Mouse (Mus musculus) midbrain, embryonic 13.5 days (tissue): ENCODE results near the gene Cpt2. TPM values are rescaled to one million over a fixed set of nuclear protein-coding genes. Genes with fewer than 3 reads are reported as not detected.
A peak's percentile ranks its signal among the peaks of the same experiment; 100 is the strongest.

ENCODE experiments used
- ATAC-seq: fragments of 200-750 bp; cut with Nextera tagmentation; 2 replicates; pipeline ENCODE4 v1.8.0; 2017; ENCODE audit warnings: mild to moderate bottlenecking, moderate TSS enrichment, moderate library complexity
- H3K27ac ChIP-seq: fragments of 300-500 bp; sonication (generic); 2 replicates; pipeline ENCODE4 v1.5.1; 2015; ENCODE audit warnings: inconsistent platforms, mild to moderate bottlenecking, moderate library complexity
- H3K27me3 ChIP-seq: fragments of 300-500 bp; sonication (generic); 2 replicates; pipeline ENCODE4 v1.6.1; 2015; ENCODE audit warnings: mild to moderate bottlenecking, inconsistent platforms
- H3K36me3 ChIP-seq: fragments of 300-500 bp; sonication (generic); 2 replicates; pipeline ENCODE4 v1.6.1; 2015; ENCODE audit warnings: mild to moderate bottlenecking, inconsistent platforms
- H3K4me1 ChIP-seq: fragments of 300-500 bp; sonication (generic); replicated peaks from 2 replicates; pipeline ENCODE4 v1.6.1; 2015; ENCODE audit warnings: inconsistent platforms
- H3K4me2 ChIP-seq: fragments of 300-500 bp; sonication (generic); replicated peaks from 2 replicates; pipeline ENCODE4 v1.6.1; 2015; ENCODE audit warnings: moderate library complexity, mild to moderate bottlenecking, inconsistent platforms
- H3K4me3 ChIP-seq: fragments of 300-500 bp; sonication (generic); replicated peaks from 2 replicates; pipeline ENCODE4 v1.5.1; 2015; ENCODE audit warnings: mild to moderate bottlenecking, inconsistent platforms
- H3K9ac ChIP-seq: fragments of 300-500 bp; sonication (generic); replicated peaks from 2 replicates; pipeline ENCODE4 v1.6.1; 2015; ENCODE audit warnings: mild to moderate bottlenecking, inconsistent platforms
- H3K9me3 ChIP-seq: fragments of 300-500 bp; sonication (generic); 2 replicates; pipeline ENCODE4 v1.6.1; 2016; ENCODE audit warnings: mild to moderate bottlenecking, inconsistent platforms
- WGBS: fragments of 180-500 bp; shearing (Covaris S2); methylation state at CpG from one replicate; pipeline ENCODE4 v1.1.7; 2015; 5-methylcytosine and 5-hydroxymethylcytosine counted together
- polyA plus RNA-seq: library from polyadenylated mRNA; unstranded; fragments of >200 nt; fragmentation: Nextera tagmentation; extraction: Ambion mirVana; gene quantifications from 2 replicates; pipeline ENCODE4 v1.2.1, GENCODE M21; 2015

Gene Cpt2
- polyA plus RNA-seq, 1 experiment from 2014 or later: 21.6 TPM

- H3K36me3 ChIP-seq: no peaks in the 10 kb centered on the region
- H3K27me3 ChIP-seq: no peaks in the 10 kb centered on the region
- H3K4me2 ChIP-seq: no peak overlapping the region
- no peak overlapping the region for H3K4me3 ChIP-seq
- no peak overlapping the region for H3K27ac ChIP-seq
- no peaks in the 10 kb centered on the region for H3K9me3 ChIP-seq
- no peaks in the 10 kb centered on the region for H3K4me1 ChIP-seq
- WGBS: 93% methylated on average over 7 of the region's 7 CpGs
- no peak overlapping the region for H3K9ac ChIP-seq
- no peak for ATAC-seq
These were observed 19.3 kb upstream of the Cpt2 start for GRCm38 (mm10) chr4:107942741-107943140.

GRCm38 (mm10) chr4:107938124-107938523 lies 14.7 kb upstream of the Cpt2 start:
- Histone ChIP-seq H3K36me3 (no peaks in the 10 kb centered on the region), H3K4me2 (no peak overlapping the region), H3K27me3 (no peaks in the 10 kb centered on the region), H3K9ac (no peak overlapping the region), H3K4me3 (no peak overlapping the region), H3K9me3 (no peaks in the 10 kb centered on the region), H3K4me1 (no peaks in the 10 kb centered on the region), H3K27ac (no peak overlapping the region)
- no peak for ATAC-seq
- 90% methylated on average over 2 of the region's 2 CpGs for WGBS

- 30% methylated on average over 6 of the region's 6 CpGs for WGBS
- Histone ChIP-seq H3K27me3 (no peaks in the 10 kb centered on the region), H3K9ac (no peak overlapping the region), H3K27ac (no peak overlapping the region), H3K4me3 (no peak overlapping the region), H3K4me2 (no peak overlapping the region), H3K9me3 (no peaks in the 10 kb centered on the region), H3K4me1 (no peaks in the 10 kb centered on the region), H3K36me3 (no peaks in the 10 kb centered on the region)
- no peak for ATAC-seq
These were observed 13.9 kb upstream of the Cpt2 start for GRCm38 (mm10) chr4:107937338-107937737.

GRCm38 (mm10) chr4:107935254-107935653 lies 11.8 kb upstream of the Cpt2 start:
- Histone ChIP-seq H3K4me3 (no peak overlapping the region), H3K27ac (no peak overlapping the region), H3K4me2 (no peak overlapping the region), H3K36me3 (no peaks in the 10 kb centered on the region), H3K27me3 (no peaks in the 10 kb centered on the region), H3K9me3 (no peaks in the 10 kb centered on the region), H3K4me1 (no peaks in the 10 kb centered on the region), H3K9ac (no peak overlapping the region)
- ATAC-seq: no peak
- WGBS: 53% methylated on average over 3 of the region's 3 CpGs

GRCm38 (mm10) chr4:107933239-107933638 lies 9.8 kb upstream of the Cpt2 start:
- Histone ChIP-seq H3K9ac (no peak overlapping the region), H3K36me3 (no peaks in the 10 kb centered on the region), H3K4me2 (no peak overlapping the region), H3K9me3 (no peaks in the 10 kb centered on the region), H3K4me1 (no peaks in the 10 kb centered on the region), H3K4me3 (no peak overlapping the region), H3K27ac (no peak overlapping the region), H3K27me3 (no peaks in the 10 kb centered on the region)
- no peak for ATAC-seq
- 80% methylated on average over 8 of the region's 8 CpGs for WGBS

- Histone ChIP-seq H3K36me3 (no peaks in the 10 kb centered on the region), H3K9me3 (no peaks in the 10 kb centered on the region), H3K4me2 (no peak overlapping the region), H3K4me3 (no peak overlapping the region), H3K27me3 (no peaks in the 10 kb centered on the region), H3K4me1 (no peaks in the 10 kb centered on the region), H3K9ac (no peak overlapping the region), H3K27ac (no peak overlapping the region)
- ATAC-seq: no peak
- 82% methylated on average over 3 of the region's 3 CpGs for WGBS
These were observed 8.0 kb upstream of the Cpt2 start for GRCm38 (mm10) chr4:107931453-107931852.

- no peak overlapping the region for H3K4me2 ChIP-seq
- no peak overlapping the region for H3K9ac ChIP-seq
- ATAC-seq: no peak
- H3K4me3 ChIP-seq: no peak overlapping the region
- 84% methylated on average over 2 of the region's 2 CpGs for WGBS
- H3K27ac ChIP-seq: no peak overlapping the region
- no peaks in the 10 kb centered on the region for H3K36me3 ChIP-seq
- no peaks in the 10 kb centered on the region for H3K4me1 ChIP-seq
- no peaks in the 10 kb centered on the region for H3K27me3 ChIP-seq
- no peaks in the 10 kb centered on the region for H3K9me3 ChIP-seq
These were observed 5.3 kb upstream of the Cpt2 start for GRCm38 (mm10) chr4:107928726-107929125.

GRCm38 (mm10) chr4:107928269-107928668 lies 4.9 kb upstream of the Cpt2 start:
- ATAC-seq: no peak
- Histone ChIP-seq H3K9ac (no peak overlapping the region), H3K36me3 (no peaks in the 10 kb centered on the region), H3K9me3 (no peaks in the 10 kb centered on the region), H3K27me3 (no peaks in the 10 kb centered on the region), H3K4me2 (no peak overlapping the region), H3K4me3 (no peak overlapping the region), H3K4me1 (peaks cover 2% of the 10 kb centered on the region; the same call in 1 of the 2 replicates), H3K27ac (no peak overlapping the region)
- 70% methylated on average over 2 of the region's 2 CpGs for WGBS

GRCm38 (mm10) chr4:107923803-107924194 lies 389 bp upstream of the Cpt2 start:
- 52% methylated on average over 7 of the region's 7 CpGs for WGBS
- no peaks in the 10 kb centered on the region for H3K27me3 ChIP-seq
- ATAC-seq: peak; percentile 65; the same call in 1 of the 2 replicates
- no peaks in the 10 kb centered on the region; the same call in 1 of the 2 replicates for H3K36me3 ChIP-seq
- peak overlapping the region; percentile 85 for H3K4me2 ChIP-seq
- no peaks in the 10 kb centered on the region for H3K9me3 ChIP-seq
- no peak overlapping the region for H3K9ac ChIP-seq
- H3K27ac ChIP-seq: no peak overlapping the region
- peak overlapping the region; percentile 73 for H3K4me3 ChIP-seq
- peaks cover 17% of the 10 kb centered on the region; the same call in 1 of the 2 replicates for H3K4me1 ChIP-seq

- H3K4me2 ChIP-seq: no peak overlapping the region; the same call in 1 of the 2 replicates
- H3K4me1 ChIP-seq: peaks cover 17% of the 10 kb centered on the region; the same call in 1 of the 2 replicates
- no peaks in the 10 kb centered on the region for H3K27me3 ChIP-seq
- no peak for ATAC-seq
- WGBS: 67% methylated on average over 4 of the region's 4 CpGs
- no peak overlapping the region for H3K4me3 ChIP-seq
- H3K36me3 ChIP-seq: no peaks in the 10 kb centered on the region; the same call in 1 of the 2 replicates
- no peak overlapping the region for H3K27ac ChIP-seq
- H3K9me3 ChIP-seq: no peaks in the 10 kb centered on the region
- no peak overlapping the region for H3K9ac ChIP-seq
These were observed 1.5 kb downstream of the Cpt2 start for GRCm38 (mm10) chr4:107921952-107922351.

GRCm38 (mm10) chr4:107921152-107921695 lies 2.2 kb downstream of the Cpt2 start:
- no peak overlapping the region for H3K27ac ChIP-seq
- H3K4me3 ChIP-seq: no peak overlapping the region
- H3K4me1 ChIP-seq: peaks cover 17% of the 10 kb centered on the region; the same call in 1 of the 2 replicates
- no peak for ATAC-seq
- 85% methylated on average over 8 of the region's 8 CpGs for WGBS
- no peaks in the 10 kb centered on the region for H3K9me3 ChIP-seq
- H3K27me3 ChIP-seq: no peaks in the 10 kb centered on the region
- H3K36me3 ChIP-seq: no peaks in the 10 kb centered on the region; the same call in 1 of the 2 replicates
- no peak overlapping the region for H3K4me2 ChIP-seq
- no peak overlapping the region for H3K9ac ChIP-seq

- no peak overlapping the region for H3K27ac ChIP-seq
- WGBS: 94% methylated on average over 2 of the region's 2 CpGs
- no peak overlapping the region for H3K4me3 ChIP-seq
- H3K36me3 ChIP-seq: no peaks in the 10 kb centered on the region; the same call in 1 of the 2 replicates
- peaks cover 17% of the 10 kb centered on the region; the same call in 1 of the 2 replicates for H3K4me1 ChIP-seq
- H3K27me3 ChIP-seq: no peaks in the 10 kb centered on the region
- no peak overlapping the region for H3K4me2 ChIP-seq
- H3K9ac ChIP-seq: no peak overlapping the region
- no peak for ATAC-seq
- H3K9me3 ChIP-seq: no peaks in the 10 kb centered on the region
These were observed 3.1 kb downstream of the Cpt2 start for GRCm38 (mm10) chr4:107920336-107920735.

GRCm38 (mm10) chr4:107910020-107910419 lies 13.4 kb downstream of the Cpt2 start:
- Histone ChIP-seq H3K27me3 (no peaks in the 10 kb centered on the region), H3K36me3 (peaks cover 51% of the 10 kb centered on the region), H3K27ac (no peak overlapping the region), H3K4me3 (no peak overlapping the region), H3K4me1 (no peaks in the 10 kb centered on the region), H3K9me3 (no peaks in the 10 kb centered on the region), H3K9ac (no peak overlapping the region), H3K4me2 (no peak overlapping the region)
- WGBS: 92% methylated on average over 4 of the region's 4 CpGs
- no peak for ATAC-seq
